Mouse (Mus musculus) telencephalon, adult 2 months (tissue): ENCODE results near the gene 1110065P20Rik.

Experiments used
- DNase-seq: peaks from one replicate; pipeline ENCODE4 v3.0.0-alpha.2; 2011; ENCODE audit warnings: low read depth, low spot score

1110065P20Rik gene

GRCm38 (mm10) chr4:124850933-124851658 lies at the start of gene 1110065P20Rik:
Gene 1110065P20Rik (minus strand): TSS chr4:124851196.
- DNase-seq = no peak

GRCm38 (mm10) chr4:124899906-124900305 lies 48.9 kb upstream of the 1110065P20Rik start:
- DNase-seq = no peak

GRCm38 (mm10) chr4:124898428-124898827 lies 47.4 kb upstream of the 1110065P20Rik start:
- DNase-seq = no peak

GRCm38 (mm10) chr4:124894508-124895428 lies 43.8 kb upstream of the 1110065P20Rik start:
- no peak for DNase-seq

- no peak for DNase-seq
Measured at GRCm38 (mm10) chr4:124893769-124894168, 42.8 kb upstream of the 1110065P20Rik start.

- peak; percentile 73 for DNase-seq
Measured at GRCm38 (mm10) chr4:124890831-124891230, 39.8 kb upstream of the 1110065P20Rik start.

- no peak for DNase-seq
Measured at GRCm38 (mm10) chr4:124889935-124890334, 38.9 kb upstream of the 1110065P20Rik start.

GRCm38 (mm10) chr4:124888702-124889101 lies 37.7 kb upstream of the 1110065P20Rik start:
- DNase-seq = no peak

GRCm38 (mm10) chr4:124882151-124882729 lies 31.2 kb upstream of the 1110065P20Rik start:
- DNase-seq = no peak

GRCm38 (mm10) chr4:124881341-124881908 lies 30.4 kb upstream of the 1110065P20Rik start:
- DNase-seq = peak; percentile 77

GRCm38 (mm10) chr4:124880599-124880998 lies 29.6 kb upstream of the 1110065P20Rik start, which contains the start of gene Epha10:
Gene Epha10 (plus strand): TSS chr4:124880899.
- no peak for DNase-seq

GRCm38 (mm10) chr4:124872719-124873118 lies 21.7 kb upstream of the 1110065P20Rik start:
- no peak for DNase-seq

- DNase-seq = no peak
Measured at GRCm38 (mm10) chr4:124861283-124862188, 10.5 kb upstream of the 1110065P20Rik start, which contains the start of gene Maneal. Gene Maneal (minus strand): TSS chr4:124862171.

GRCm38 (mm10) chr4:124860446-124860845 lies 9.4 kb upstream of the 1110065P20Rik start:
- no peak for DNase-seq

- no peak for DNase-seq
Measured at GRCm38 (mm10) chr4:124858370-124858769, 7.4 kb upstream of the 1110065P20Rik start.

GRCm38 (mm10) chr4:124856294-124856693 lies 5.3 kb upstream of the 1110065P20Rik start:
- no peak for DNase-seq

- peak; percentile 88 for DNase-seq
Measured at GRCm38 (mm10) chr4:124850261-124850913, 609 bp downstream of the 1110065P20Rik start, which contains the start of gene Yrdc. Gene Yrdc (plus strand): TSS chr4:124850679.

- peak; percentile 79 for DNase-seq
Measured at GRCm38 (mm10) chr4:124849631-124850260, 1.2 kb downstream of the 1110065P20Rik start.

- DNase-seq = no peak
Measured at GRCm38 (mm10) chr4:124847573-124847972, 3.4 kb downstream of the 1110065P20Rik start.
